Mouse (Mus musculus): ENCODE measurements around the gene Gm49337. TPM values are rescaled to one million over a fixed set of nuclear protein-coding genes. Genes with fewer than 3 reads are reported as not detected.

Gm49337 gene
- not detected in 2 replicates for polyA plus RNA-seq (2014; fragmentation: Nextera tagmentation; extraction: Ambion mirVana)

DNA sequence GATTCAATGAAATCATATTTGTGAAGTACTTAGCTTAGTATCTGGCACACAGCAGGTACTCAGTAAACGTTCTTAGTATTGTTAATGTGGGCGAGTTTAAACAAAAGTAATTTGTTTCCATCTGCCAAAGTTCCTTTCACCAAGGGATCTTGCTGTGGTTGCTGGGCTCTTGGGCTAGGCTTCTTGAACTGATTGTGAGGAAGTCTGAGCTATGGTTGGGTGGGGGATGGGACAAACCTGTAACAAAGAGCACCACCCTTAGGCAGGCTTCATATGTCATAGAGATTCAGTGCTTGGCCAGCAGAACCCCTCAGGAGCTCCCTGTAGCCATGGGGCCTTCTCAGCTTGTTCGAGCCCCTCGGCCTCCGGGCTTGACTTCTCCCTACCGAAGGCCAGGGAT lies at the start of gene Gm49337, which contains the start of gene 1700042G07Rik:
Gm49337 (plus strand) TSS at position 313 of the 400 bp plus-strand sequence.
1700042G07Rik (plus strand) TSS at position 301 of the 400 bp plus-strand sequence.
- Histone ChIP-seq H3K9ac (ENCODE audit: low read length) (no peak within 1 kb of the TSS), H3K36me3 (ENCODE audit: control insufficient read depth, insufficient read depth, low read length) (no peaks in the 10 kb centered on the region), H3K27ac (ENCODE audit: low read depth, low read length) (no peak within 1 kb of the TSS), H3K27me3 (ENCODE audit: control insufficient read depth, insufficient read depth, low read length) (no peaks in the 10 kb centered on the region), H3K4me1 (replicated peaks; ENCODE audit: control insufficient read depth, insufficient read depth, low read length) (peaks cover 3% of the 10 kb centered on the region; the same call in 1 of the 2 replicates), H3K4me2 (ENCODE audit: low read depth, low read length, severe bottlenecking) (no peak within 1 kb of the TSS), H3K4me3 (ENCODE audit: low read depth, low read length) (no peak within 1 kb of the TSS), H3K9me3 (ENCODE audit: control insufficient read depth, low read length) (no peaks in the 10 kb centered on the region)
- DNase-seq (ENCODE audit: low spot score) (no peak), ATAC-seq (replicated peaks; ENCODE audit: low FRiP score) (no peak)
- WGBS = 84% methylated on average over 6 of the region's 6 CpGs

DNA sequence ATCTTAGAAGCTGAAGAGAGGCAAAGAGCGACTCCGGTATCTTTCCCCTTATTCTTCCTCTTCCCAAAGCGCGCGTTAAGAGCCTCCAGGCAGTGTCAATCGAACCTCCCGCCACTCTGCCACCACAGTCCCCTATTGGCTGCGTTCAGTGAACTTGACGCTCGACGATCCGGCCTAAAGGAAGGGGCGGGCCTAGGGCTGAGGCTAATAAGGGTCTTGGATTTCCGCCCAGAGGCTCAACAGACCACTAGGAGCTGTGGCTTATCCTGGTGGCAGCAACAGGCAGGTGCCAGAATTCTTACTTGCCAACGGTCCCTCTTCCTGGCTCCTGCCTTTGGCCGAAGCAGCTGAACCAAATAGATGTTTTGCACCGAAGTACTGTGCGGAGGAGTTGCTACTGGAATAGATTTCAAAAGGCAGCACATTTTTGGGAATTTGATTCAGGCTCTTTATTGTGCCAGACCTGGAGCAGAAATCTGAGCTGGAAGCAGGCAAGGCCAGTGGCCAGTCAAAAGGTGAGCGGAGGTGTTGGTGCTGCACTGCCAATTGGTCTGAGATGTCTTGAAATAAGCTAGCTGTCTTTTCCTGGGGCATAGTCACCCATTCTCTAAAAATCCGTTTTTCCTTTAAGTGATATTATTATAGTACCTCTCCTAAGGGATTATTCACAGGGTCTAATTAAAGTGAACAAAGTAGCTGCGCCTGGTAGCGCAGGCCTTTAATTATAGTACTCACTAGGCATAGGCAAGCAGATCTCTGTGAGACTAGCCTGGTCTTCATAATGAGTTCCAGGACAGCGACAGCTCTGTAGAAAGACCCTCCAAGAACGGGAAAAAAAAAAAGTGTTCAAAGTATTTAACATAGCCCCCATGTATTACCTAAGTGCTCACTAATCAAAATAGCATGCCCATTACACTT lies 49.3 kb upstream of the Gm49337 start, which contains the start of the genes Rad54l and Pomgnt1:
Rad54l (minus strand) TSS at position 89 of the 918 bp plus-strand sequence.
Pomgnt1 (plus strand) TSS at position 239 of the 918 bp plus-strand sequence.
- H3K4me2 ChIP-seq (ENCODE audit: low read depth, low read length, severe bottlenecking) = peak within 1 kb of the TSS; percentile 77
- peaks cover 2% of the 10 kb centered on the region; the same call in 1 of the 2 replicates for H3K4me1 ChIP-seq (replicated peaks; ENCODE audit: control insufficient read depth, insufficient read depth, low read length)
- H3K9ac ChIP-seq (ENCODE audit: low read length) = peak within 1 kb of the TSS; percentile 62
- peak within 1 kb of the TSS; percentile 64 for H3K4me3 ChIP-seq (ENCODE audit: low read depth, low read length)
- peaks cover 5% of the 10 kb centered on the region; the same call in 1 of the 2 replicates for H3K36me3 ChIP-seq (ENCODE audit: control insufficient read depth, insufficient read depth, low read length)
- ATAC-seq (replicated peaks; ENCODE audit: low FRiP score) (peak; percentile 99), DNase-seq (ENCODE audit: low spot score) (peak; percentile 94)
- H3K27me3 ChIP-seq (ENCODE audit: control insufficient read depth, insufficient read depth, low read length) = no peaks in the 10 kb centered on the region
- no peak within 1 kb of the TSS; the same call in 1 of the 2 replicates for H3K27ac ChIP-seq (ENCODE audit: low read depth, low read length)
- WGBS = 4% methylated on average over 24 of the region's 24 CpGs
- H3K9me3 ChIP-seq (ENCODE audit: control insufficient read depth, low read length) = no peaks in the 10 kb centered on the region

DNA sequence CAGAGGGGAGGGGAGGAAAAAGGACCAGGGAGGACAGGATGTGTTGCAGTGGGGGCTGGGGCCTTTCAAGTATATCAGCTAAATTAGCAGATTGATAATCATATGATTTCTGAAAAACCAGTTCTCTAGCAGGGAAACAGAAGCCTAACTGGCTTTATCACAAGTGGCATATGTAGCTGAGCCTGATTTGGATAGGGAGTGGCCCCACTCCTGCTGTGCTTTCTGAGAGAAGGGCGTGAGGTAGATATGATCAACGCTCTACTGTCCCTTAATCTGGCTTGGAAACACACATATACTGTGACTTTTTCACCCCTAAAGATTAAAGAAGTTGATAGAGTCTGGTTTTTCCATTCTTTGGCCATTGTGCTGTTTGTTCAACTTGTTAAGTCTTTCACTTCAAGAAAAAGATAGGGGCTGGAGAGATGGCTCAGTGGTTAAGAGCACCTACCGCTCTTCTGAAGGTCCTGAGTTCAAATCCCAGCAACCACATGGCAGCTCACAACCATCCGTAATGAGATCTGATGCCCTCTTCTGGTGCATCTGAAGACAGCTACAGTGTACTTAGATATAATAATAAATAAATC lies 47.3 kb upstream of the Gm49337 start:
- no peaks in the 10 kb centered on the region for H3K36me3 ChIP-seq (ENCODE audit: control insufficient read depth, insufficient read depth, low read length)
- no peak overlapping the region for H3K9ac ChIP-seq (ENCODE audit: low read length)
- H3K4me1 ChIP-seq (replicated peaks; ENCODE audit: control insufficient read depth, insufficient read depth, low read length) = peaks cover 2% of the 10 kb centered on the region; the same call in 1 of the 2 replicates
- H3K4me2 ChIP-seq (ENCODE audit: low read depth, low read length, severe bottlenecking) = no peak overlapping the region
- H3K27me3 ChIP-seq (ENCODE audit: control insufficient read depth, insufficient read depth, low read length) = no peaks in the 10 kb centered on the region
- 94% methylated on average over 4 of the region's 4 CpGs for WGBS
- no peak for DNase-seq (ENCODE audit: low spot score)
- H3K9me3 ChIP-seq (ENCODE audit: control insufficient read depth, low read length) = no peaks in the 10 kb centered on the region
- no peak overlapping the region for H3K27ac ChIP-seq (ENCODE audit: low read depth, low read length)
- ATAC-seq (replicated peaks; ENCODE audit: low FRiP score) = no peak
- no peak overlapping the region for H3K4me3 ChIP-seq (ENCODE audit: low read depth, low read length)

DNA sequence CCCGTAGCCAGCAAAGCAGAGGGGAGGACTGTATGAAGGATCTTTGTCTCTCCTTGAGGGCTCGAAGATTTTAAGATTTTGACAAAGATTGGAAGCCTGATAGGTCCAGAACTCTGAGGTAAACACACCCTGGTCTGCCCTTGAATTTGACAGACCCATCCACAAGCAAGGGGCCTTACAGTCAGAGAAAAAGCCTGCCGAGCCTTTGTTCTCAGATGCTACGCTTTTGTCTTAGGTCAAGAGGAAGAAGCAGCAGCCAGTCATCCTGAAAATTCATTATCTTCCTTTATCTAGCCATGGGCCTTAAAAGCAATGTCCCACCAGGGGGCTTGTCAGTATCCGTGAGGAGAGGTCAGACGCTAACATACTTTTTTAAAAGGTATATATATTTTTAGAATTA lies 45.2 kb upstream of the Gm49337 start:
- ATAC-seq (replicated peaks; ENCODE audit: low FRiP score) (no peak), DNase-seq (ENCODE audit: low spot score) (no peak)
- no peak overlapping the region for H3K27ac ChIP-seq (ENCODE audit: low read depth, low read length)
- H3K4me2 ChIP-seq (ENCODE audit: low read depth, low read length, severe bottlenecking) = no peak overlapping the region
- no peaks in the 10 kb centered on the region; the same call in 1 of the 2 replicates for H3K4me1 ChIP-seq (replicated peaks; ENCODE audit: control insufficient read depth, insufficient read depth, low read length)
- H3K27me3 ChIP-seq (ENCODE audit: control insufficient read depth, insufficient read depth, low read length) = no peaks in the 10 kb centered on the region
- no peaks in the 10 kb centered on the region for H3K9me3 ChIP-seq (ENCODE audit: control insufficient read depth, low read length)
- H3K9ac ChIP-seq (ENCODE audit: low read length) = no peak overlapping the region
- 78% methylated on average over 6 of the region's 6 CpGs for WGBS
- H3K4me3 ChIP-seq (ENCODE audit: low read depth, low read length) = no peak overlapping the region
- no peaks in the 10 kb centered on the region for H3K36me3 ChIP-seq (ENCODE audit: control insufficient read depth, insufficient read depth, low read length)

DNA sequence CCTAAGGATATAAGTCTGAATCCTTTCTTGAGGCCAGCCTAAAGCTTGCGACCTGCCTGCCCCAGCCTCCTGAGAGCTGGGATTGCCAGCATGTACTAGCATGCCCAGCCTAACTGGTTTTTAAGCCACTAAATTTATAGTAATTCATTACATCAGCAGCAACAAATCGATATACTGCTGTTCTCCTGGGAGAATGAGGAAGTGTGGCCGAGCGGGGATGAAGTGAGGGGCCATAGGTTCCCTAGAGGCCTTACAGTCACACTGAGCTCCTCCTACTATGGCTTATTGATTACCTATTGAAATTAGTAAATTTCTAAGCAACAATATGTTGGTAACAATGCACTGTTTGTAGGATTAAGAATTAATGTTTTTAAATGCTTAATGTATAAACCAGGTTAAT lies 40.1 kb upstream of the Gm49337 start:
- no peaks in the 10 kb centered on the region for H3K4me1 ChIP-seq (replicated peaks; ENCODE audit: control insufficient read depth, insufficient read depth, low read length)
- DNase-seq (ENCODE audit: low spot score) (no peak), ATAC-seq (replicated peaks; ENCODE audit: low FRiP score) (no peak)
- H3K27me3 ChIP-seq (ENCODE audit: control insufficient read depth, insufficient read depth, low read length) = no peaks in the 10 kb centered on the region
- no peaks in the 10 kb centered on the region for H3K36me3 ChIP-seq (ENCODE audit: control insufficient read depth, insufficient read depth, low read length)
- WGBS = 88% methylated on average over 4 of the region's 4 CpGs
- no peak overlapping the region for H3K9ac ChIP-seq (ENCODE audit: low read length)
- H3K9me3 ChIP-seq (ENCODE audit: control insufficient read depth, low read length) = no peaks in the 10 kb centered on the region
- no peak overlapping the region for H3K27ac ChIP-seq (ENCODE audit: low read depth, low read length)
- H3K4me3 ChIP-seq (ENCODE audit: low read depth, low read length) = no peak overlapping the region
- no peak overlapping the region for H3K4me2 ChIP-seq (ENCODE audit: low read depth, low read length, severe bottlenecking)

DNA sequence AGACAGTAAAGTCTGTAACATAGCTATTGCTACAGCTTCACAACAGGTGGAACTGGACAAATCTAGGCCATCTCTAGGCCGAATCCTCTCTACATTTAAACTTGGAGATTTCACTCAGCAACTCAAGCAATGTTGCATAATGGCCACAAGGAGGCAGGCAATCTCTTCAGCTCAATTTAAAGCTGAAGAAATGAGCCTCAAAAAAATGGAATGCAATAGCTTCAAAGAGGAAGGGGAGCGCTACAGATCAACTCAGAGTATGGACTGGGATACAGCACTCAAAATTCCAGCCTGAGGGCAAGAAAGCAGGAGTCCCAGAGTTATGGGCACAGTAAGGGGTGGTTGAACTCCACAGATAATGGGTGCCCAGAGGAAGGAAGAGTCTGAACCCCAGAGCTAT lies 38.2 kb upstream of the Gm49337 start:
- no peak for DNase-seq (ENCODE audit: low spot score)
- no peak overlapping the region for H3K27ac ChIP-seq (ENCODE audit: low read depth, low read length)
- no peak overlapping the region for H3K9ac ChIP-seq (ENCODE audit: low read length)
- no peaks in the 10 kb centered on the region for H3K27me3 ChIP-seq (ENCODE audit: control insufficient read depth, insufficient read depth, low read length)
- no peak overlapping the region for H3K4me2 ChIP-seq (ENCODE audit: low read depth, low read length, severe bottlenecking)
- no peaks in the 10 kb centered on the region for H3K9me3 ChIP-seq (ENCODE audit: control insufficient read depth, low read length)
- ATAC-seq (replicated peaks; ENCODE audit: low FRiP score) = no peak
- H3K4me3 ChIP-seq (ENCODE audit: low read depth, low read length) = no peak overlapping the region
- H3K36me3 ChIP-seq (ENCODE audit: control insufficient read depth, insufficient read depth, low read length) = no peaks in the 10 kb centered on the region
- no peaks in the 10 kb centered on the region for H3K4me1 ChIP-seq (replicated peaks; ENCODE audit: control insufficient read depth, insufficient read depth, low read length)
- WGBS = 42% methylated on average over 2 of the region's 2 CpGs

DNA sequence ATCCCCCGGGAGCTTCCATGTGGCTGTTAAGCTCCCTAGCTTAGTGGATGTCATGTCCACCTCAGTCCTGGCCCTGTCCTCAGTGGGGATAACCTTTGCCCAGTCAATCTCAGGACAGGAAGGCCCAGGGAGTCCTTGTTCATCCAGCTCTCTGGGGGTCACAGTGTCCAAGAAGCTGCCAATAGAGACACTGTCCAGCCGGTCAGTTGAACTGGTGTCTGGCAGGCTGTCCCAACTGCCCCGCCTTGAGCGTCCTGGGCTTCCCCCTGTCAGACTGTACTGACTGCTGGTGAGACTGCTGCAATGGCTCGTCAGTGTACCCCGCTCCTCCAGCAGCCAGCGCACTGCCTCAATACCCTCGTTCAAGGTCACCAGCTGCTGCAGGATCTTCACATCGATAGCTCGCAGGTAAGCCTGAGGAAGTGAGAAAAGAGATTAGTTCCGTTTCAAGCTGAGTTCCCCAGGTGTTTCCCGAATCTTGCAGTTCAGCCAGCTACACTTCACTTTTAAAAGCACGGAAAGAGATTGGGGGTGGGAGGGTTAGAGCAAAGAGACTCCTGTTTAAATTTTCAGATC lies 35.7 kb upstream of the Gm49337 start:
- Histone ChIP-seq H3K4me1 (replicated peaks; ENCODE audit: control insufficient read depth, insufficient read depth, low read length) (no peaks in the 10 kb centered on the region), H3K9ac (ENCODE audit: low read length) (no peak overlapping the region), H3K4me2 (ENCODE audit: low read depth, low read length, severe bottlenecking) (no peak overlapping the region), H3K27me3 (ENCODE audit: control insufficient read depth, insufficient read depth, low read length) (no peaks in the 10 kb centered on the region), H3K36me3 (ENCODE audit: control insufficient read depth, insufficient read depth, low read length) (no peaks in the 10 kb centered on the region), H3K9me3 (ENCODE audit: control insufficient read depth, low read length) (no peaks in the 10 kb centered on the region), H3K4me3 (ENCODE audit: low read depth, low read length) (no peak overlapping the region), H3K27ac (ENCODE audit: low read depth, low read length) (no peak overlapping the region)
- ATAC-seq (replicated peaks; ENCODE audit: low FRiP score) (no peak), DNase-seq (ENCODE audit: low spot score) (no peak)
- 46% methylated on average over 13 of the region's 13 CpGs for WGBS

DNA sequence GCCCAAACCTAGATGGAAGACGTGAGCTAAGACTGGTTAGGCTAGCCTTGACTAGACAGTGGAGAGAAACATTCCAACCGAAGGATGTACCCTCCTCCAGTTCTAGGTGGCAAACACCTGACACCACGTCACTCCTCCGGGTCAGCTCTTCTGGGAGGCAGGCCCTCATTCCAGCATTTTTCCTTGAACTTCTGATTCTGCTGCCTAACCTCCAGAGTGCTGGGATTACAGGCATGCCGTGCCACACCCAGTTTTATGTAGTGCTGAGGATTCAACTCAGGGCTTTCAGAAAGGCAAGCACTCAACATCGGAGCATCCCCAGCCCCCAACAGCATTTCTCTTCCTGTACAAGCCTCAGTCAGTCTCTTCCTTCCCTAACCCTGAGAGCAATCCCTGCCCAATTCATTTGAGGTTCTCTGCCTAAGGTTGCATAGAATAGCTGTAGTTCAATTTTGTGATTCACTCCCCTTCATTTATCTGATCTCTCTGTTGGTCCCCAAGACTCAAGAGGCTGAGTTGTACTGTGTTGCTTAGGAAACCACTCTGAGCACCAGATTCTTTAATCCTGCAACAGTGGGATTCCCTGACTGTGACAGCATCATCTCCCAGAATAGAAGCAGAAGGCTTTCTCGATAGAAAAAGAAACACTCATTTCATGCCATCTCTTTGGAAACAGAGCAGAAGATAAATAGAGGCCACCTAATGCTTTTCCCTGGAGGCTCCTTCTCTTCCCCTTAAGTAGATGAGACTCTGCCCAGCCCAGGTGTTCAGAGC lies 32.2 kb upstream of the Gm49337 start:
- no peaks in the 10 kb centered on the region for H3K36me3 ChIP-seq (ENCODE audit: control insufficient read depth, insufficient read depth, low read length)
- H3K9ac ChIP-seq (ENCODE audit: low read length) = no peak overlapping the region
- H3K9me3 ChIP-seq (ENCODE audit: control insufficient read depth, low read length) = no peaks in the 10 kb centered on the region
- H3K4me3 ChIP-seq (ENCODE audit: low read depth, low read length) = no peak overlapping the region
- no peak overlapping the region for H3K4me2 ChIP-seq (ENCODE audit: low read depth, low read length, severe bottlenecking)
- H3K27me3 ChIP-seq (ENCODE audit: control insufficient read depth, insufficient read depth, low read length) = peaks cover 3% of the 10 kb centered on the region
- no peak for ATAC-seq (replicated peaks; ENCODE audit: low FRiP score)
- no peak overlapping the region for H3K27ac ChIP-seq (ENCODE audit: low read depth, low read length)
- 86% methylated on average over 7 of the region's 7 CpGs for WGBS
- H3K4me1 ChIP-seq (replicated peaks; ENCODE audit: control insufficient read depth, insufficient read depth, low read length) = peaks cover 2% of the 10 kb centered on the region; the same call in 1 of the 2 replicates
- no peak for DNase-seq (ENCODE audit: low spot score)

All from forebrain, embryonic 11.5 days (tissue).